Mouse (Mus musculus): ENCODE results near the gene Zfp825.
"Not testable (repeated sequence)": the region's sequence is repeated elsewhere in the genome, so short reads cannot be mapped to it uniquely, and the experiment has no call there.

The Zfp825 gene

GRCm38 (mm10) chr13:74493911-74494679 lies at the start of gene Zfp825:
Gene Zfp825, minus strand, starts transcription at chr13:74493992.
- peak; percentile 90 for DNase-seq (ENCODE audit: low read depth, low spot score)

- DNase-seq (ENCODE audit: low read depth, low spot score), result not testable (repeated sequence)
These were observed 41.6 kb upstream of the Zfp825 start for GRCm38 (mm10) chr13:74535418-74535817.

- DNase-seq (ENCODE audit: low read depth, low spot score), result peak; percentile 71
These were observed 41.1 kb upstream of the Zfp825 start for GRCm38 (mm10) chr13:74534864-74535263.

- no peak for DNase-seq (ENCODE audit: low read depth, low spot score)
These were observed 40.3 kb upstream of the Zfp825 start for GRCm38 (mm10) chr13:74534096-74534495.

- DNase-seq (ENCODE audit: low read depth, low spot score), result not testable (repeated sequence)
These were observed 37.5 kb upstream of the Zfp825 start for GRCm38 (mm10) chr13:74531251-74531650.

- not testable (repeated sequence) for DNase-seq (ENCODE audit: low read depth, low spot score)
These were observed 35.6 kb upstream of the Zfp825 start for GRCm38 (mm10) chr13:74529372-74529715.

GRCm38 (mm10) chr13:74528519-74529371 lies 35.0 kb upstream of the Zfp825 start:
- not testable (repeated sequence) for DNase-seq (ENCODE audit: low read depth, low spot score)

- peak; percentile 78 for DNase-seq (ENCODE audit: low read depth, low spot score)
These were observed 28.9 kb upstream of the Zfp825 start for GRCm38 (mm10) chr13:74522481-74523237.

GRCm38 (mm10) chr13:74522141-74522480 lies 28.3 kb upstream of the Zfp825 start:
- not testable (repeated sequence) for DNase-seq (ENCODE audit: low read depth, low spot score)

GRCm38 (mm10) chr13:74507981-74508380 lies 14.2 kb upstream of the Zfp825 start:
- DNase-seq (ENCODE audit: low read depth, low spot score), result peak; percentile 37

- DNase-seq (ENCODE audit: low read depth, low spot score), result peak; percentile 60
These were observed 9.1 kb upstream of the Zfp825 start for GRCm38 (mm10) chr13:74502851-74503250.

GRCm38 (mm10) chr13:74499696-74500095 lies 5.9 kb upstream of the Zfp825 start:
- not testable (repeated sequence) for DNase-seq (ENCODE audit: low read depth, low spot score)

GRCm38 (mm10) chr13:74484326-74484725 lies 9.5 kb downstream of the Zfp825 start:
- not testable (repeated sequence) for DNase-seq (ENCODE audit: low read depth, low spot score)

- DNase-seq (ENCODE audit: low read depth, low spot score), result not testable (repeated sequence)
These were observed 22.3 kb downstream of the Zfp825 start for GRCm38 (mm10) chr13:74471468-74471867.

- DNase-seq (ENCODE audit: low read depth, low spot score), result peak; percentile 96
These were observed 30.9 kb downstream of the Zfp825 start for GRCm38 (mm10) chr13:74462699-74463385.

- DNase-seq (ENCODE audit: low read depth, low spot score), result not testable (repeated sequence)
These were observed 31.5 kb downstream of the Zfp825 start for GRCm38 (mm10) chr13:74462318-74462698.

GRCm38 (mm10) chr13:74439895-74440294 lies 53.9 kb downstream of the Zfp825 start:
- DNase-seq (ENCODE audit: low read depth, low spot score), result peak; percentile 68
